Mouse (Mus musculus): ENCODE measurements around the gene Dnmt3c. TPM values are rescaled to one million over a fixed set of nuclear protein-coding genes. Genes with fewer than 3 reads are reported as not detected.

The Dnmt3c gene
- polyA plus RNA-seq (2017; shearing (Covaris generic)): 0.21 TPM

DNA sequence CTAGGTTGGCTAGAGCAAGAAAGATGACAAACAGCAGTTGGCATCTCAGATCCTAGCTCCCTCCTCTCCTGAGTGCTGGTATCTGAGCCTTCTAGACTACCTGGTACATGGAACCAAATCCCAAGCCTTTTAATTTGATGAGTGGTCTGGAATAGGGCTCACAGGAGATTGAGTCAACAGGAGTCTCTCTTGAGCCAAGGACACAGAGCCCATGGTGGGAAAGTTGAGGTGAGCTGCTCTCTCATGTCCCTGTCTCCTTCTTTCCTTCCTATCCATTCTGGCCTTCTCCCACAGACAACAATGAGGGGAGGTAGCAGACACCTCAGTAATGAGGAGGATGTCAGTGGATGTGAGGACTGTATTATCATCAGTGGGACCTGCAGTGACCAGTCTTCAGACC, at the start of gene Dnmt3c:
Dnmt3c (plus strand) TSS at position 301 of the 400 bp plus-strand sequence.

DNA sequence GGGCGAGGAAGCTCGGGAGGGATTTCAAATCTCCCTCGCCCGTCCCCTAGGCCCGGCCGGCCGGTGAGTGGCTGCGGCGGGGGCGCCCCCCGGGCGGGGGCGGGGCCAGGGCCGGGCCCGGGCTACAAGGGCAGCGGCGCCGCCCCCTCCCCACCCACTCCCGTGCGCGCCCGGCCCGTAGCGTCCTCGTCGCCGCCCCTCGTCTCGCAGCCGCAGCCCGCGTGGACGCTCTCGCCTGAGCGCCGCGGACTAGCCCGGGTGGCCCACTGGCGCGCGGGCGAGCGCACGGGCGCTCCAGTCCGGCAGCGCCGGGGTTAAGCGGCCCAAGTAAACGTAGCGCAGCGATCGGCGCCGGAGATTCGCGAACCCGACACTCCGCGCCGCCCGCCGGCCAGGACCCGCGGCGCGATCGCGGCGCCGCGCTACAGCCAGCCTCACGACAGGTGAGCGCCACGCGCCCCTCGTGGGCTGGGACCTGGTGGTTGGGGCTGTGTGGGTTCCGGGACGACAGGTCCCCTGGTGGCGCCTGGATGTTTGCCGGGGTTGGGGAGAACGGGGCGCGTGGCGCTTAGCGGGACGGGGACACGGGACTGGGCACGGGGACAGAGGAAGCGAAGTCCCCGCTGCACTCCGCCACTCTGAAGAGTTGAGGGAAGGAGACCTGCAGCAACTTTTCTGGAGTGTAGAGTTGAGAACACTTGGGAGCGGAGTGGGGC, 47.0 kb upstream of the Dnmt3c start, which contains the start of gene Dnmt3b:
Dnmt3b (plus strand) TSS at position 153 of the 716 bp plus-strand sequence.

DNA sequence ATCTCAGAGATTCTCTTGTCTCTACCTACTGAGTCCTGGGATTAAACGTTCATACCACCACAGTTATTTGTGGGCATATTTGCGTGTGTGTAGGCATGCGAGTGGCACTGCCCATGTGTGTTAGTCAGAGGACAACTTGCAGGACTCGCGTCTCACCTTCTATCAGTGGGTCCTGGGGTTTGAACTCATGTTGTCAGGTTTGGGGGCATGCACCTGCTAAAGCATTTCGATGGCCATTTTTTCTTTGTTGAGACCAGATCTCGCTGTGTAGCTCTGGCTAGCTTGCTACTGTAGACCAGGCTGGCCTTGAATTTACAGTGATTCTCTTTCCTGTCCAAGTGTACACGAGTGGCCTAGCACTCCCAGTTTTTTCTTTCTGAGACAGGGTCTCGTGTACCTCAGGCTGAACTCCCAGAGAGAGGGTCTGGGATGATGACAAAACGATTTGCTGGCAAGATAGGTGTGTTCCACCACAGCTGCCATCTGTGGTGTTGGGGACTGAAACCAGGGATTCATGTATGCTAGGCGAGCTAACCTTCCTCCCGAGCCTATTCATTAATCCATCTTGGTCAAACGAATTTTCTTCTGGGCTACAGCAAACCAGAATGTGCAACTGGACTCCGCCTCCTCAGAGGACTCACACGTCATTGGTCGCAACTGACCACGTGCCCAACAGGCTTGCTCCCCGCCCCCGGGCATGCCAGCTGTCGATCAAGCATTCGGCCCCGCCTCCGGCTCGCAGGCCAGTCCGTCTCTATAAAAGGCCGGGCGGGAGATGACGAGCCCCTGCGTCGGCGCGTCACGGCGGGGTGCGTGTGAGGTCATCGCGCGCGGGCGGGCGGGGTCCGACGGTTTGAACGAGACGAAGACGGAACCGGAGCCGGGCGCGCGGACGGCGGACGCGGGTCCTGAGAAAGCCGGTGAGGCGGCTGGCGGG, 44.3 kb downstream of the Dnmt3c start, which contains the start of gene Mapre1:
Mapre1 (plus strand) TSS at position 775 of the 937 bp plus-strand sequence.

Other genes with a start within 250 kb of the Dnmt3c start
- gene 4930404H24Rik, start 203.9 kb upstream of the Dnmt3c start, polyA plus RNA-seq (2017; shearing (Covaris generic)): not detected
- 1.8 TPM for gene Nol4l, start 166.7 kb upstream of the Dnmt3c start, polyA plus RNA-seq (2017; shearing (Covaris generic))
- 69.3 TPM for gene Commd7, start 63.9 kb upstream of the Dnmt3c start, polyA plus RNA-seq (2017; shearing (Covaris generic))
- gene Dnmt3b, start 47.2 kb upstream of the Dnmt3c start, polyA plus RNA-seq (2017; shearing (Covaris generic)): 4.7 TPM
- gene Mapre1, start 44.6 kb downstream of the Dnmt3c start, polyA plus RNA-seq (2017; shearing (Covaris generic)): 219 TPM
- not detected for gene Efcab8, start 83.3 kb downstream of the Dnmt3c start, polyA plus RNA-seq (2017; shearing (Covaris generic))
- not detected for gene Sun5, start 174.4 kb downstream of the Dnmt3c start, polyA plus RNA-seq (2017; shearing (Covaris generic))
- gene Bpifb2, start 178.4 kb downstream of the Dnmt3c start, polyA plus RNA-seq (2017; shearing (Covaris generic)): not detected
- gene Bpifb6, start 203.7 kb downstream of the Dnmt3c start, polyA plus RNA-seq (2017; shearing (Covaris generic)): not detected
- gene Bpifb3, start 221.6 kb downstream of the Dnmt3c start, polyA plus RNA-seq (2017; shearing (Covaris generic)): not detected
- gene Bpifb4, start 241.6 kb downstream of the Dnmt3c start, polyA plus RNA-seq (2017; shearing (Covaris generic)): not detected